Mouse (Mus musculus): ENCODE measurements around the gene Foxf1. TPM values are rescaled to one million over a fixed set of nuclear protein-coding genes. Genes with fewer than 3 reads are reported as not detected.

The Foxf1 gene
- total RNA-seq (2023), result not detected

GRCm38 (mm10) chr8:121084210-121084951 lies at the start of gene Foxf1:
Foxf1 (plus strand) TSS chr8:121084386.

GRCm38 (mm10) chr8:121107668-121108656 lies 23.8 kb downstream of the Foxf1 start, which contains the start of gene Mthfsd:
Mthfsd (minus strand) TSS chr8:121108392.

GRCm38 (mm10) chr8:121115948-121116347 lies 31.8 kb downstream of the Foxf1 start, which contains the start of gene Foxc2:
Foxc2 (plus strand) TSS chr8:121116171.

GRCm38 (mm10) chr8:121127756-121128375 lies 43.7 kb downstream of the Foxf1 start, which contains the start of gene Foxl1:
Foxl1 (plus strand) TSS chr8:121127940.

Other genes with a start within 250 kb of the Foxf1 start
- gene Mthfsd, start 24.0 kb downstream of the Foxf1 start, total RNA-seq (2023), result 17.3 TPM
- not detected for gene Foxc2, start 31.8 kb downstream of the Foxf1 start, total RNA-seq (2023)
- gene Foxl1, start 43.6 kb downstream of the Foxf1 start, total RNA-seq (2023), result not detected

Data from CD4-positive naive resting alpha-beta T cell, adult 76 days (primary cell).